Mouse (Mus musculus) lung, adult 2 months (tissue): Measurements from ENCODE around the gene Tex52.

Experiments
- CTCF ChIP-seq: fragments of 200-500 bp; IDR thresholded peaks from 2 replicates; pipeline ENCODE4 v1.5.1; 2011; ENCODE audit warnings: mild to moderate bottlenecking, low read length, control low read depth; ENCODE audit not compliant: insufficient read depth
- POLR2A ChIP-seq: fragments of 200-500 bp; IDR thresholded peaks from 2 replicates; pipeline ENCODE4 v1.6.1; 2011; ENCODE audit warnings: low read depth, mild to moderate bottlenecking, control low read depth, low read length, borderline replicate concordance; ENCODE audit errors: extremely low read depth

GRCm38 (mm10) chr6:128425046-128425445 lies 49.8 kb downstream of the Tex52 start:
- TF ChIP-seq POLR2A (no peak), CTCF (no peak)
